Mouse (Mus musculus) kidney, embryonic 15.5 days (tissue): ENCODE measurements around the gene Rnf180. TPM values are rescaled to one million over a fixed set of nuclear protein-coding genes. Genes with fewer than 3 reads are reported as not detected.

Experiments used
- ATAC-seq: fragments of 200-750 bp; cut with Nextera tagmentation; replicated peaks from 2 replicates; pipeline ENCODE4 v1.8.0; 2017; ENCODE audit warnings: moderate TSS enrichment; ENCODE audit not compliant: low FRiP score
- H3K27ac ChIP-seq: fragments of 300-500 bp; sonication (generic); 2 replicates; pipeline ENCODE4 v1.5.1; 2015; ENCODE audit warnings: mild to moderate bottlenecking, inconsistent platforms
- H3K27me3 ChIP-seq: fragments of 300-500 bp; sonication (generic); 2 replicates; pipeline ENCODE4 v1.6.1; 2015; ENCODE audit warnings: inconsistent platforms
- H3K36me3 ChIP-seq: fragments of 300-500 bp; sonication (generic); 2 replicates; pipeline ENCODE4 v1.6.1; 2015; ENCODE audit warnings: inconsistent platforms
- H3K4me1 ChIP-seq: fragments of 300-500 bp; sonication (generic); 2 replicates; pipeline ENCODE4 v1.6.1; 2015; ENCODE audit warnings: inconsistent platforms
- H3K4me2 ChIP-seq: fragments of 300-500 bp; sonication (generic); 2 replicates; pipeline ENCODE4 v1.6.1; 2015; ENCODE audit warnings: moderate library complexity, mild to moderate bottlenecking, inconsistent platforms
- H3K4me3 ChIP-seq: fragments of 300-500 bp; sonication (generic); replicated peaks from 2 replicates; pipeline ENCODE4 v1.5.1; 2015; ENCODE audit warnings: mild to moderate bottlenecking, inconsistent platforms
- H3K9ac ChIP-seq: fragments of 300-500 bp; sonication (generic); 2 replicates; pipeline ENCODE4 v1.6.1; 2015; ENCODE audit warnings: mild to moderate bottlenecking, inconsistent platforms
- H3K9me3 ChIP-seq: fragments of 300-500 bp; sonication (generic); replicated peaks from 2 replicates; pipeline ENCODE4 v1.6.1; 2016; ENCODE audit warnings: inconsistent platforms
- WGBS: fragments of 180-500 bp; shearing (Covaris S2); methylation state at CpG from one replicate; pipeline ENCODE4 v1.1.7; 2015; ENCODE audit warnings: mixed read lengths; 5-methylcytosine and 5-hydroxymethylcytosine counted together
- polyA plus RNA-seq: library from polyadenylated mRNA; unstranded; fragments of >200 nt; fragmentation: Nextera tagmentation; extraction: Ambion mirVana; gene quantifications from 2 replicates; pipeline ENCODE4 v1.2.1, GENCODE M21; 2015

Gene Rnf180
- polyA plus RNA-seq, 1 experiment from 2014 or later = 6.1 TPM

DNA sequence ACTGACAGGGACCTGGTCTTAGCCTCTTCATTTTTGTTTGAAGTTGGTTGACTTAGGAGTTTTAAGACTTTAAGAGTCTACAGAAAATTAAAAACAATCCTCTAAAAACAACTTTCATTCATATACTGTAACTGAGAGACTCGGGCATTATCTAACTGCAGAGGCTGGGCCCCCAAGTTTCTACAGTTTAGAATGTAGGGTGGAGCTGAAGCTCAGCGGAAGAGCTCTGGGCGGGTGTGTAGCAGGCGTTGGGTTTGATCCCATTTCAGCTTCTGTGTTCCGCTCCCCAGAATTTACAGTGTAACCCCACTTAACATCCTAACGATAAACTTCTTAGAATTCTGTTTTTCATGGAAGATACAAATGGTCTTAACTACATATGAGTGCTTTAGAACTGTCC is 183.0 kb downstream of the Rnf180 start:
- Histone ChIP-seq H3K27me3 (no peaks in the 10 kb centered on the region), H3K36me3 (no peaks in the 10 kb centered on the region), H3K4me3 (no peak overlapping the region), H3K4me1 (no peaks in the 10 kb centered on the region), H3K4me2 (no peak overlapping the region), H3K9ac (no peak overlapping the region), H3K9me3 (no peaks in the 10 kb centered on the region), H3K27ac (no peak overlapping the region)
- WGBS = 89% methylated on average over 6 of the region's 6 CpGs
- ATAC-seq = no peak

DNA sequence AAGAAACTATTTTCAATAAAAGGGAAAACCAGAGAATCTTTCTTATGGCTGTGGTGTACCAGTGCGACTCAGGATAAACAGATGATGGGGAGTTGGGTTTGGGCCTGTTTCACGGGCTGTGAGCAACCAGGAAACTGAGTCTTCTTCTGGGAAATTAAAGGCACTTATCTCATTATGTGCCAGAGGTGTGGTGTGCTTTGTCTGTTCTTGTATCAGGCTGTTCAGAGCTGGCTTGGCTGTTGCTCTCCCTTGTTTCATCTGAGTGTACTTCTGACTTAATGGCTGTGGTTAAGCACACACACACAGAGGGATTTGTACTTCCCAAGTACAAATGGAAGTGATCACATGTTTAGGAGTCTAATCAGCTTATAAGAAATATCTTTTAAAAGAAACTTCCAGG is 190.2 kb downstream of the Rnf180 start:
- H3K9ac ChIP-seq = no peak overlapping the region

DNA sequence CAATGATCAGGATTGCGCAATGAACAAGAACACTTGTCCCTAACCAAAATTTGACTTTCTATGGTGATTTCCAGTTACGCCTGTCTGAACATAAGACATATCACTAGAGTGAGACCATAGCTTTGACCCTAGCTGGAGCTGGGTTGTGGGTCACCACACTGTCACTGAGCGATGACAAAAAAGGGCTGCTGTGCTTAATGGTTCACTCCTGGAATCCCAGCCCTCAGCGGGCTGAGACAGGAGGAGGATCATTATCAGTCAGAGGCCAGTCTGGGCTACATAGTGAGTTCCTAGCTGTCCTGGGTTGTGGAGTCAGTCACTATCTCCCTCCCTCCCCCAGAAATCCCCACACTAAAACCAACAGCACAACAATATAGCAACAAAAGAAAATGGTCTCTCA is 193.9 kb downstream of the Rnf180 start:
- no peak overlapping the region for H3K4me3 ChIP-seq
- H3K27ac ChIP-seq = no peak overlapping the region
- peak; percentile 73; the same call in 1 of the 2 replicates for ATAC-seq
- no peaks in the 10 kb centered on the region for H3K27me3 ChIP-seq
- no peaks in the 10 kb centered on the region for H3K9me3 ChIP-seq
- H3K36me3 ChIP-seq = no peaks in the 10 kb centered on the region
- H3K4me2 ChIP-seq = no peak overlapping the region
- 62% methylated on average over 4 of the region's 4 CpGs for WGBS
- H3K4me1 ChIP-seq = no peaks in the 10 kb centered on the region
- H3K9ac ChIP-seq = no peak overlapping the region

More for the DNA sequence above, 190.2 kb downstream of the Rnf180 start:
- 73% methylated on average over 2 of the region's 2 CpGs for WGBS
- Histone ChIP-seq H3K27ac (no peak overlapping the region), H3K4me1 (no peaks in the 10 kb centered on the region), H3K9me3 (no peaks in the 10 kb centered on the region), H3K36me3 (no peaks in the 10 kb centered on the region), H3K4me2 (no peak overlapping the region), H3K27me3 (no peaks in the 10 kb centered on the region), H3K4me3 (no peak overlapping the region)
- no peak for ATAC-seq

DNA sequence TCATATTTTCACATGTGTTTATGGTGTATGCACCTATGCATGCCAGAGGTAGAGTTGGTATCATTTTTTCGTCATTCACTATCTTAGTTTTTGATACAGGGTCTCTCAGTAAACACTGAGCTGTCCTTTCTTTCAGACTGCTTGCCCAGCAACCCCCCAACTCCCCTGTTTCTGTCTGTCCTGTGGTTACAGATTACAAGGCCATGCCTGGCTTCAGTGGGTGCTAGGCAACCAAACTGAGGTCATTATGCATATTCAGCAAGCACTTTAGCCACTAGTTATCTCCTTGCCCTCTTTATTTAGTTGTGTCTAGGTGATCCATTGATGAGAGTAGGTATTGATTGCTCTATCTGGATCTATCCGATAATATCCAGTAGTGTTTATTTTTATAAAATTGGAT is 198.3 kb downstream of the Rnf180 start:
- ATAC-seq = no peak

DNA sequence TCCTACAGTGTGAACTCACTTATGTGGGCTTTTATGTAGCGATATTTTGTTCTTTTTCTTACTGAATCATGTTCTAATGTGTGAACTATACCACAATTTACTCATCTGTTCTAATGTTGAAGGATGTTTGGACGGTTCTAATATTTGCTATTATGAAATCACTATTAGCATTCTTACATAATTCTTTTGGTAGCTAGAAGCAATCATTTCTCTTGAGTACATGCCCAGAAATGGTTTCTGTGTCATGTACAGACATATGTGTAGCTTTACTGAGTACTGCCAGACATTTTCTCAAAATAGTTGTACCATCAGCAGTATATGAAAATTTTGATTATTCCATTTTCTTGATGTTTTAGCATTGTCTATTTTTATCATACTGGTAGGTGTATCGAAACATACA is 205.3 kb downstream of the Rnf180 start:
- H3K9ac ChIP-seq = no peak overlapping the region
- H3K36me3 ChIP-seq = no peaks in the 10 kb centered on the region
- H3K4me3 ChIP-seq = no peak overlapping the region
- no peaks in the 10 kb centered on the region for H3K4me1 ChIP-seq
- 89% methylated on average over 3 of the region's 3 CpGs for WGBS
- H3K27ac ChIP-seq = no peak overlapping the region
- no peak for ATAC-seq
- no peak overlapping the region for H3K4me2 ChIP-seq
- no peaks in the 10 kb centered on the region for H3K27me3 ChIP-seq
- no peaks in the 10 kb centered on the region for H3K9me3 ChIP-seq

More for the DNA sequence above, 198.3 kb downstream of the Rnf180 start:
- H3K27ac ChIP-seq = no peak overlapping the region
- H3K9me3 ChIP-seq = no peaks in the 10 kb centered on the region
- no peaks in the 10 kb centered on the region for H3K36me3 ChIP-seq
- no peaks in the 10 kb centered on the region for H3K4me1 ChIP-seq
- H3K27me3 ChIP-seq = no peaks in the 10 kb centered on the region
- 88% methylated on average over 2 of the region's 2 CpGs for WGBS
- H3K4me3 ChIP-seq = no peak overlapping the region
- H3K9ac ChIP-seq = no peak overlapping the region
- no peak overlapping the region for H3K4me2 ChIP-seq

DNA sequence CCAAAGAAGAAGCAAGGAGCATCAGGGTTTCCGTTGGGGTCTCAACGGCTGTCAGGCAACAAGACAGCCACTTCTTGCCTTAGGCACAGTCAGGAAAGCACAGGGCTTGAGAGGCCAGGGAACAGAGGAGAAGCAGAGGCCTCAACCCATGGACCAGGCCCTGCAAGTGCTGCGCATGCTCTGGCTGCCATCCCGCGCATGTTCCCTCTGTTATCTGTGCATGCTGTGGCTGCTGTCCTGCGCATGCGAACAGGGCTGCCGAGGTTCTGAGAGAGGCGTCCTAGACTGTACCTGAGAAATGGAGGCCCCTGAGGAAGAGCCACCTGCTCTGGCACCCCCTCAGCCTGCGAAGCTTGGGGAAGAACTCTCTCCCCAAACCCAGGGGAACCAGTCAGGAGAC is 212.8 kb downstream of the Rnf180 start, which contains the start of gene 4933425L06Rik:
4933425L06Rik (plus strand) TSS at position 261 of the 400 bp plus-strand sequence.
- H3K4me3 ChIP-seq = no peak within 1 kb of the TSS
- 91% methylated on average over 10 of the region's 10 CpGs for WGBS
- H3K9me3 ChIP-seq = no peaks in the 10 kb centered on the region
- H3K36me3 ChIP-seq = no peaks in the 10 kb centered on the region
- no peak within 1 kb of the TSS for H3K4me2 ChIP-seq
- no peak within 1 kb of the TSS for H3K27ac ChIP-seq
- no peaks in the 10 kb centered on the region for H3K4me1 ChIP-seq
- H3K27me3 ChIP-seq = no peaks in the 10 kb centered on the region
- ATAC-seq = no peak
- no peak within 1 kb of the TSS for H3K9ac ChIP-seq

Other genes with a start within 250 kb of the Rnf180 start
- gene Rgs7bp, start 239.9 kb downstream of the Rnf180 start, polyA plus RNA-seq = 2.5 TPM in 2 replicates
- not detected in 2 replicates for gene 4933425L06Rik, start 212.7 kb downstream of the Rnf180 start, polyA plus RNA-seq
- gene Htr1a, start 148.8 kb upstream of the Rnf180 start, polyA plus RNA-seq = 0.04 TPM in 1 of 2 replicates, not detected in the other